Mouse (Mus musculus): ENCODE data around the gene Gca. TPM values are rescaled to one million over a fixed set of nuclear protein-coding genes. Genes with fewer than 3 reads are reported as not detected.
"Not testable (repeated sequence)": the region's sequence is repeated elsewhere in the genome, so short reads cannot be mapped to it uniquely, and the experiment has no call there.

Gca gene
- polyA plus RNA-seq, 1 experiment from 2014 or later = 2.9 TPM

GRCm38 (mm10) chr2:62681667-62682066, 17.6 kb downstream of the Gca start:
- Histone ChIP-seq H3K4me1 (peaks cover 5% of the 10 kb centered on the region; the same call in 1 of the 2 replicates), H3K27ac (no peak overlapping the region), H3K9me3 (no peaks in the 10 kb centered on the region), H3K4me3 (no peak overlapping the region), H3K27me3 (ENCODE audit: poor library complexity, severe bottlenecking) (no peaks in the 10 kb centered on the region), H3K36me3 (replicated peaks) (no peaks in the 10 kb centered on the region)
- 72% methylated on average over 8 of the region's 8 CpGs for WGBS
- DNase-seq (ENCODE audit: extremely low spot score, low spot score) = no peak

GRCm38 (mm10) chr2:62684989-62685595, 21.0 kb downstream of the Gca start:
- WGBS = 62% methylated on average over 3 of the region's 3 CpGs
- DNase-seq (ENCODE audit: extremely low spot score, low spot score) = no peak
- no peak overlapping the region for H3K4me3 ChIP-seq
- H3K36me3 ChIP-seq (replicated peaks) = no peaks in the 10 kb centered on the region
- no peak overlapping the region for H3K27ac ChIP-seq
- no peaks in the 10 kb centered on the region for H3K9me3 ChIP-seq
- no peaks in the 10 kb centered on the region for H3K27me3 ChIP-seq (ENCODE audit: poor library complexity, severe bottlenecking)
- H3K4me1 ChIP-seq = peaks cover 5% of the 10 kb centered on the region; the same call in 1 of the 2 replicates

GRCm38 (mm10) chr2:62685934-62686333, 21.8 kb downstream of the Gca start:
- WGBS = 93% methylated on average over 6 of the region's 6 CpGs

GRCm38 (mm10) chr2:62706313-62706712, 42.2 kb downstream of the Gca start:
- Histone ChIP-seq H3K27me3 (ENCODE audit: poor library complexity, severe bottlenecking) (no peaks in the 10 kb centered on the region), H3K9me3 (no peaks in the 10 kb centered on the region), H3K4me3 (no peak overlapping the region), H3K27ac (no peak overlapping the region), H3K4me1 (no peaks in the 10 kb centered on the region), H3K36me3 (replicated peaks) (no peaks in the 10 kb centered on the region)
- 88% methylated on average over 3 of the region's 3 CpGs for WGBS
- DNase-seq (ENCODE audit: extremely low spot score, low spot score) = no peak

More at GRCm38 (mm10) chr2:62685934-62686333, 21.8 kb downstream of the Gca start:
- DNase-seq (ENCODE audit: extremely low spot score, low spot score) = no peak
- no peak overlapping the region for H3K4me3 ChIP-seq
- H3K27ac ChIP-seq = no peak overlapping the region
- no peaks in the 10 kb centered on the region for H3K36me3 ChIP-seq (replicated peaks)
- H3K27me3 ChIP-seq (ENCODE audit: poor library complexity, severe bottlenecking) = no peaks in the 10 kb centered on the region
- H3K9me3 ChIP-seq = no peaks in the 10 kb centered on the region
- H3K4me1 ChIP-seq = peaks cover 5% of the 10 kb centered on the region; the same call in 1 of the 2 replicates

- no peak overlapping the region for H3K27ac ChIP-seq
- WGBS = 87% methylated on average over 1 of the region's 1 CpGs
- H3K4me3 ChIP-seq = no peak overlapping the region
- no peaks in the 10 kb centered on the region for H3K4me1 ChIP-seq
- H3K9me3 ChIP-seq = no peaks in the 10 kb centered on the region
- H3K27me3 ChIP-seq (ENCODE audit: poor library complexity, severe bottlenecking) = no peaks in the 10 kb centered on the region
- no peak for DNase-seq (ENCODE audit: extremely low spot score, low spot score)
- H3K36me3 ChIP-seq (replicated peaks) = no peaks in the 10 kb centered on the region
Observed at GRCm38 (mm10) chr2:62709633-62710032, 45.5 kb downstream of the Gca start.

GRCm38 (mm10) chr2:62714362-62714761, 50.3 kb downstream of the Gca start:
- H3K9me3 ChIP-seq; DNase-seq (ENCODE audit: extremely low spot score, low spot score); H3K27ac ChIP-seq; H3K36me3 ChIP-seq (replicated peaks); H3K4me3 ChIP-seq; H3K4me1 ChIP-seq; H3K27me3 ChIP-seq (ENCODE audit: poor library complexity, severe bottlenecking): not testable (repeated sequence)
- WGBS = 92% methylated on average over 4 of the region's 4 CpGs

- 89% methylated on average over 4 of the region's 4 CpGs for WGBS
- Histone ChIP-seq H3K36me3 (replicated peaks) (no peaks in the 10 kb centered on the region), H3K27me3 (ENCODE audit: poor library complexity, severe bottlenecking) (no peaks in the 10 kb centered on the region), H3K27ac (no peak overlapping the region), H3K4me3 (no peak overlapping the region), H3K9me3 (no peaks in the 10 kb centered on the region), H3K4me1 (no peaks in the 10 kb centered on the region)
- DNase-seq (ENCODE audit: extremely low spot score, low spot score) = no peak
Observed at GRCm38 (mm10) chr2:62715260-62715659, 51.2 kb downstream of the Gca start.

GRCm38 (mm10) chr2:62717270-62717669, 53.2 kb downstream of the Gca start:
- H3K27ac ChIP-seq = no peak overlapping the region
- H3K4me1 ChIP-seq = no peaks in the 10 kb centered on the region
- 87% methylated on average over 6 of the region's 6 CpGs for WGBS
- no peaks in the 10 kb centered on the region for H3K9me3 ChIP-seq
- H3K27me3 ChIP-seq (ENCODE audit: poor library complexity, severe bottlenecking) = no peaks in the 10 kb centered on the region
- H3K4me3 ChIP-seq = no peak overlapping the region
- DNase-seq (ENCODE audit: extremely low spot score, low spot score) = no peak
- H3K36me3 ChIP-seq (replicated peaks) = no peaks in the 10 kb centered on the region

- no peak overlapping the region for H3K27ac ChIP-seq
- no peak for DNase-seq (ENCODE audit: extremely low spot score, low spot score)
- no peaks in the 10 kb centered on the region for H3K36me3 ChIP-seq (replicated peaks)
- H3K4me3 ChIP-seq = no peak overlapping the region
- no peaks in the 10 kb centered on the region for H3K9me3 ChIP-seq
- H3K4me1 ChIP-seq = no peaks in the 10 kb centered on the region
- no peaks in the 10 kb centered on the region for H3K27me3 ChIP-seq (ENCODE audit: poor library complexity, severe bottlenecking)
- whole genome bisulfite sequencing = 66% methylated on average over 1 of the region's 1 CpGs
Observed at GRCm38 (mm10) chr2:62718411-62718810, 54.3 kb downstream of the Gca start.

GRCm38 (mm10) chr2:62725946-62726345, 61.9 kb downstream of the Gca start:
- H3K27me3 ChIP-seq (ENCODE audit: poor library complexity, severe bottlenecking) = no peaks in the 10 kb centered on the region
- no peaks in the 10 kb centered on the region for H3K36me3 ChIP-seq (replicated peaks)
- no peak for DNase-seq (ENCODE audit: extremely low spot score, low spot score)
- H3K4me3 ChIP-seq = no peak overlapping the region
- no peaks in the 10 kb centered on the region for H3K9me3 ChIP-seq
- H3K4me1 ChIP-seq = no peaks in the 10 kb centered on the region
- 74% methylated on average over 1 of the region's 1 CpGs for WGBS
- no peak overlapping the region for H3K27ac ChIP-seq

GRCm38 (mm10) chr2:62727732-62728131, 63.6 kb downstream of the Gca start:
- Histone ChIP-seq H3K4me1 (no peaks in the 10 kb centered on the region), H3K27ac (no peak overlapping the region), H3K36me3 (replicated peaks) (no peaks in the 10 kb centered on the region), H3K9me3 (no peaks in the 10 kb centered on the region), H3K4me3 (no peak overlapping the region), H3K27me3 (ENCODE audit: poor library complexity, severe bottlenecking) (no peaks in the 10 kb centered on the region)
- 98% methylated on average over 2 of the region's 2 CpGs for WGBS
- no peak for DNase-seq (ENCODE audit: extremely low spot score, low spot score)

- no peaks in the 10 kb centered on the region for H3K4me1 ChIP-seq
- no peaks in the 10 kb centered on the region for H3K9me3 ChIP-seq
- H3K4me3 ChIP-seq = no peak overlapping the region
- H3K27ac ChIP-seq = no peak overlapping the region
- no peaks in the 10 kb centered on the region for H3K36me3 ChIP-seq (replicated peaks)
- WGBS = 76% methylated on average over 1 of the region's 1 CpGs
- no peaks in the 10 kb centered on the region for H3K27me3 ChIP-seq (ENCODE audit: poor library complexity, severe bottlenecking)
- DNase-seq (ENCODE audit: extremely low spot score, low spot score) = no peak
Observed at GRCm38 (mm10) chr2:62730671-62731070, 66.6 kb downstream of the Gca start.

GRCm38 (mm10) chr2:62743098-62743497, 79.0 kb downstream of the Gca start:
- H3K36me3 ChIP-seq (replicated peaks) = no peaks in the 10 kb centered on the region
- no peak overlapping the region for H3K27ac ChIP-seq
- H3K4me3 ChIP-seq = no peak overlapping the region
- 76% methylated on average over 2 of the region's 2 CpGs for WGBS
- H3K9me3 ChIP-seq = no peaks in the 10 kb centered on the region
- H3K27me3 ChIP-seq (ENCODE audit: poor library complexity, severe bottlenecking) = no peaks in the 10 kb centered on the region
- no peak for DNase-seq (ENCODE audit: extremely low spot score, low spot score)
- H3K4me1 ChIP-seq = no peaks in the 10 kb centered on the region

Data from forebrain, embryonic 10.5 days (tissue).